ENCODE assay signal across 9 mouse cellular contexts in genomic region chr9:55332949-55333348, GRCm38 (mm10). TPM values are rescaled to one million over a fixed set of nuclear protein-coding genes. Genes with fewer than 3 reads are reported as not detected.
A peak's percentile ranks its signal among the peaks of the same experiment; 100 is the strongest.
DNase-seq lines count a peak whose midpoint lies in the region; ATAC-seq lines count a peak whose summit lies in the region.
"Had no signal": no experiment of that assay in that cellular context is flagged by ENCODE, and none has a peak within 500 bp of the region (broad histone marks: within the 10 kb centered on the region; RNA-seq: fewer than 3 reads in every experiment).

No protein-coding gene starts in this region.

- H3K9ac ChIP-seq in neural tube, embryonic 12.5 days, result no peak overlapping the region
- peak overlapping the region; percentile 36; the same call in 1 of the 2 replicates for H3K9ac ChIP-seq in midbrain, embryonic 13.5 days (replicated peaks)
- H3K9ac ChIP-seq: midbrain, embryonic 12.5 days had no signal

- peak overlapping the region; percentile 2; the same call in 1 of the 2 replicates for H3K4me2 ChIP-seq in neural tube, embryonic 12.5 days (replicated peaks)
- peak overlapping the region; percentile 26 for H3K4me2 ChIP-seq in midbrain, embryonic 13.5 days (replicated peaks)
- H3K4me2 ChIP-seq: midbrain, embryonic 12.5 days had no signal

- no peaks in the 10 kb centered on the region for H3K36me3 ChIP-seq in neural tube, embryonic 12.5 days
- H3K36me3 ChIP-seq in midbrain, embryonic 13.5 days, result no peaks in the 10 kb centered on the region
- H3K36me3 ChIP-seq: midbrain, embryonic 12.5 days had no signal

- peaks cover 18% of the 10 kb centered on the region for H3K27me3 ChIP-seq in neural tube, embryonic 12.5 days (replicated peaks)
- peaks cover 19% of the 10 kb centered on the region for H3K27me3 ChIP-seq in midbrain, embryonic 13.5 days

- H3K4me3 ChIP-seq in neural tube, embryonic 12.5 days, result no peak overlapping the region
- H3K4me3 ChIP-seq in midbrain, embryonic 13.5 days (replicated peaks), result no peak overlapping the region
- H3K4me3 ChIP-seq: midbrain, embryonic 12.5 days had no signal

- H3K4me1 ChIP-seq in neural tube, embryonic 12.5 days, result peaks cover 4% of the 10 kb centered on the region
- peaks cover 13% of the 10 kb centered on the region for H3K4me1 ChIP-seq in midbrain, embryonic 13.5 days (replicated peaks)

- peak; percentile 30 for DNase-seq in embryo, embryonic 10 days (ENCODE audit: low spot score)
- DNase-seq in embryo, embryonic 10.5 days (ENCODE audit: low spot score), result no peak
- no peak for DNase-seq in neural tube, embryonic 10.5 days (ENCODE audit: extremely low spot score, low spot score)
- peak; percentile 44 for DNase-seq in heart, postnatal 4 days
- DNase-seq in B cell, adult 2 months, result no peak

- ATAC-seq in neural tube, embryonic 12.5 days (ENCODE audit: low FRiP score, low read depth), result no peak
- peak; percentile 55; the same call in 1 of the 2 replicates for ATAC-seq in midbrain, embryonic 13.5 days
- ATAC-seq in megakaryocyte, adult 5-6 weeks (ENCODE audit: poor library complexity, severe bottlenecking), result no peak

- H3K27ac ChIP-seq in neural tube, embryonic 12.5 days, result no peak overlapping the region
- no peak overlapping the region for H3K27ac ChIP-seq in midbrain, embryonic 13.5 days
- H3K27ac ChIP-seq: midbrain, embryonic 12.5 days had no signal

- no peaks in the 10 kb centered on the region for H3K9me3 ChIP-seq in neural tube, embryonic 12.5 days
- no peaks in the 10 kb centered on the region for H3K9me3 ChIP-seq in midbrain, embryonic 13.5 days
- H3K9me3 ChIP-seq: midbrain, embryonic 12.5 days had no signal

- WGBS in neural tube, embryonic 12.5 days, result 37% methylated on average over 7 of the region's 7 CpGs
- WGBS in midbrain, embryonic 13.5 days, result 34% methylated on average over 7 of the region's 7 CpGs

RNA-seq across cellular contexts. Expression of gene Tmem266, which starts 6.2 kb away (rescaled TPM):
- polyA plus RNA-seq in neural tube, embryonic 12.5 days (2016; fragmentation: Nextera tagmentation; extraction: Ambion mirVana), result 1.7 and 2.0 TPM in 2 replicates
- total RNA-seq in heart, postnatal 4 days (2021), result under 1 TPM; 0.83 TPM
- 2.8 and 3.2 TPM in 2 replicates for polyA plus RNA-seq in midbrain, embryonic 13.5 days (2015; fragmentation: Nextera tagmentation; extraction: Ambion mirVana)
- total RNA-seq in megakaryocyte, adult 5-6 weeks (2015), result not detected in 2 replicates
- total RNA-seq in megakaryocyte, adult 5-6 weeks (2017), result not detected in 2 replicates

RNA-seq across cellular contexts. Expression of gene Nrg4, which starts 6.3 kb away (rescaled TPM):
- 1.3 and 1.6 TPM in 2 replicates for polyA plus RNA-seq in neural tube, embryonic 12.5 days (2016; fragmentation: Nextera tagmentation; extraction: Ambion mirVana)
- 1 to 10 TPM in 1 of 2 experiments, under 1 TPM in 1; 0.71 to 1.2 TPM for total RNA-seq in heart, postnatal 4 days (2021)
- polyA plus RNA-seq in midbrain, embryonic 13.5 days (2015; fragmentation: Nextera tagmentation; extraction: Ambion mirVana), result 1.5 and 1.9 TPM in 2 replicates
- 2.9 and 6.5 TPM in 2 replicates for total RNA-seq in megakaryocyte, adult 5-6 weeks (2015)
- total RNA-seq in megakaryocyte, adult 5-6 weeks (2017), result 2.1 TPM in 2 replicates

Comparison
In these comparisons a context has a peak if more than half of its experiments do, and no peak if none do; other contexts are left out.
1. DNase-seq: peak in embryo, embryonic 10 days (single experiment) and heart, postnatal 4 days (single experiment); none in embryo, embryonic 10.5 days (single experiment), neural tube, embryonic 10.5 days (single experiment) and B cell, adult 2 months (0 of 2).